Mouse (Mus musculus): ENCODE measurements around the gene Msx2. TPM values are rescaled to one million over a fixed set of nuclear protein-coding genes. Genes with fewer than 3 reads are reported as not detected.

Msx2 gene
- polyA plus RNA-seq, 1 experiment from 2014 or later = 0.32 TPM

DNA sequence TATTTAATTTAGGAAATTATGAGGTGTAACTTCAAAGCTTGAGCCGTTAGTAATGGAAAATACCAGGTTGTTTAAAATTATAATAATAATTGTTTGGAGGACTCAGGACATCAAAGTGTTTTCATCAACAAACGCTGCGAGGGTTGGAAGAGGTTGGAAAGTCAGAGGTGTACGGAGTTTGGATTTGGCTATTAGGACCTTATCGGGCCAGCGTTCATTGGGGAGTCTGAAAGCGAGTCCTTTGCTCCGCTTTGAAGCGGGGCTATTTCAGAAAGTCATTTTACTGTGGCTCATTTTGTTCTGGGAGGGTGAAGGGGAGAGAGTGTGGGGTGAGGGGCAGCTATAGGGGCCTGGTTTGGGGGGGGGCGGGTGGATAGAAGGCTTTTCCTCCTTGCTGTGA is 8.9 kb downstream of the Msx2 start:
- Histone ChIP-seq H3K27ac (no peak overlapping the region), H3K4me1 (no peaks in the 10 kb centered on the region), H3K4me2 (no peak overlapping the region), H3K27me3 (replicated peaks) (peaks cover 90% of the 10 kb centered on the region), H3K36me3 (no peaks in the 10 kb centered on the region), H3K4me3 (no peak overlapping the region), H3K9me3 (replicated peaks) (no peaks in the 10 kb centered on the region), H3K9ac (no peak overlapping the region)
- 13% methylated on average over 10 of the region's 10 CpGs for WGBS (ENCODE audit: insufficient replicate concordance)
- no peak for ATAC-seq

DNA sequence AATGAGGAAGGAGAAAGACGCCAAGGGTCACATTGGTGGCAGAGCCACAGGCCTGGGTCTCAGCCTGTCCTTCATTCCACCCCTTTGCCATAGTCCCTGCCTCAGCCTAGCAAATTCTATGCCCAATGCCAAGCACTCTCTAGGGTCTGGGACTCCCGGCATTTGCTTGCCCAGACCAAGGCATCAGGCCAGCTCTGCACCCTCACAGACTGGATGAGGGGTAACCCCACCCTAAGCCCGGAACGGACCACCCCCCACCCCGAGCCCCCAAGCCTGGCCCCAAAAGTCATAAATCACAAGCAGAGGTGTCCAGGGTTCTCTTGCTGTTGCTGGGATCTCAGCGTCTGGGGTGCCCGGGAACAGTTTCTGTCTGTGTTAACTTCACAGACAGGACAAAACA is 9.8 kb downstream of the Msx2 start:
- Histone ChIP-seq H3K36me3 (no peaks in the 10 kb centered on the region), H3K9me3 (replicated peaks) (no peaks in the 10 kb centered on the region), H3K27ac (no peak overlapping the region), H3K9ac (no peak overlapping the region), H3K4me1 (no peaks in the 10 kb centered on the region), H3K4me3 (no peak overlapping the region), H3K4me2 (no peak overlapping the region), H3K27me3 (replicated peaks) (peaks cover 86% of the 10 kb centered on the region)
- WGBS (ENCODE audit: insufficient replicate concordance) = 5% methylated on average over 7 of the region's 7 CpGs
- ATAC-seq = no peak

DNA sequence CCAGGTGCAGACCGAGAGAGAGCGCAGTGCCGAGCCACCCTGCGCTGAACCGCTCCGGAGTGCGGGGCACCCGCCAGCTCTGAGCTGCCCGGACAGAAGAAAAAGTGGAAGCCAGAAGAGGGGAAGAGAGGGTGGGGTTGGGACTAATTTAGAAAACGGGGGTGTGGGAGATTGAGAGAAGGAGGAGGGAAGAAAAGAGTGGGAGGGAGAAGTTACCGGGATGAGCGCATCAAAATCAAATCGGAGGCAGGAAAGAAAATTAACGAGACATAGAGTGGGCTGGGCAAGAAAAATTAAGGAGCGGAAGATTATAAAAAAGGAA is 10.3 kb downstream of the Msx2 start:
- Histone ChIP-seq H3K4me2 (peak overlapping the region; percentile 53), H3K36me3 (no peaks in the 10 kb centered on the region), H3K27ac (no peak overlapping the region), H3K4me3 (peak overlapping the region; percentile 14), H3K4me1 (no peaks in the 10 kb centered on the region), H3K27me3 (replicated peaks) (peaks cover 83% of the 10 kb centered on the region), H3K9me3 (replicated peaks) (no peaks in the 10 kb centered on the region), H3K9ac (no peak overlapping the region)
- no peak for ATAC-seq
- WGBS (ENCODE audit: insufficient replicate concordance) = 1% methylated on average over 15 of the region's 15 CpGs

DNA sequence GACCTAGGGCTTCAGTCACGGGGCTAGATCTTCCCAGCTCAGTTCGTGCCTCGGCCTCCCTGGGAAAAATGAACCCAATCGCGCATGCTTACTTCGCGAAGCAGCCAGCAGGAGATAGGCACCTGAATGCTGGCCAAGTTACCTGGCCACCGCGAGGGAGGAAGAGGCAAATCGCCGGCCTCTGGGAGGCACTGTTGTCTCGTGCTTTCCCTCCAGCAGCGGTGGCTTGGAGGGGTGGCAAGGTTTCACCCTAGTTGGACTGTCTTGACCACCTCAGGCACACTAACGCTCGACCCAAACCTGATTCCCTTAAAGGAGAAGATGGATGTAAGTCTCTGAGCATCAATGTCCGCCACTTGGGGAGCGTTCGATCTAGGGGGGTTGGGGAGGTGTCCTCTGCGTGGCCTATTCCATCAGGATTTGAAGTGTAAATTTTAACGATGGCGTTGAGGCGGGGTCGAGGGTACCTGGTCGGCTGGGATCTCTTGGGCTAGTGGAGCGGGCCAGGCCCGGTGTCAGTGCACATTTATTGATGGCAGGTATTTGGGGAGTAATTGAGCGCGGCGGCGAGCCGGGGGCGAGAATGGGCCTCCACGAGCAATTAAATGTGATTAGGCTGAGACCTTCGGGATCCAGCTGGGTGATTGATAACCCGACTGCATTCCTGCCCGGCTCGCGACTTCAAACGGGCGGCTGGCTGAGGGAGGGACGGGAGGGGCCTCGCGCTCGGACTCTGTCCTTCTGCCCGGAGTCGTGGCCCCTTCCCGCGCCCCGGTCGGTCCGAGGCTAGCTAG is 10.8 kb downstream of the Msx2 start:
- Histone ChIP-seq H3K4me2 (peak overlapping the region; percentile 53), H3K9ac (no peak overlapping the region), H3K9me3 (replicated peaks) (no peaks in the 10 kb centered on the region), H3K4me3 (peak overlapping the region; percentile 14), H3K36me3 (no peaks in the 10 kb centered on the region), H3K4me1 (no peaks in the 10 kb centered on the region), H3K27me3 (replicated peaks) (peaks cover 79% of the 10 kb centered on the region), H3K27ac (no peak overlapping the region)
- no peak for ATAC-seq
- WGBS (ENCODE audit: insufficient replicate concordance) = 5% methylated on average over 51 of the region's 51 CpGs

DNA sequence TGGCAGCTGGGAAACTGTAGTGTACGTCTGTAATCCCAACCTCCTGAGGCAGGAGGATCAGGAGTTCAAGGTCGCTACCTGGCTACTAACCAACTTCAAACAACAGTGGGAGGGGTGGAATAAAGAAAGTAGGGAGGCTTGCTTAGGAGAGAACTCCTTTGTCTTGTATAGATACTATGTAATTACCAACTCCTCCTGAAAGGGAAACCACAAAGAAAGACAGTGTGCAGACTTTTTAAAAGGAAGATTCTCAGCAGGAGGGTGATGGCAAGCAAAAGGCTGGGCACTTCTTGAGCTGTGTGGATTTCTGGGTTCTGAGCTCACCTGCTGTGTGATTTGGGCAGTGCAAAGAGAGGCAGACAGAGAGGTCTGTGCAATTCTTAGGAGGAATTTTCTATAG is 11.5 kb downstream of the Msx2 start:
- no peak overlapping the region for H3K27ac ChIP-seq
- 38% methylated on average over 2 of the region's 2 CpGs for WGBS (ENCODE audit: insufficient replicate concordance)
- no peak overlapping the region for H3K4me3 ChIP-seq
- H3K4me2 ChIP-seq = no peak overlapping the region
- ATAC-seq = no peak
- no peaks in the 10 kb centered on the region for H3K4me1 ChIP-seq
- no peaks in the 10 kb centered on the region for H3K9me3 ChIP-seq (replicated peaks)
- H3K36me3 ChIP-seq = no peaks in the 10 kb centered on the region
- no peak overlapping the region for H3K9ac ChIP-seq
- H3K27me3 ChIP-seq (replicated peaks) = peaks cover 72% of the 10 kb centered on the region

DNA sequence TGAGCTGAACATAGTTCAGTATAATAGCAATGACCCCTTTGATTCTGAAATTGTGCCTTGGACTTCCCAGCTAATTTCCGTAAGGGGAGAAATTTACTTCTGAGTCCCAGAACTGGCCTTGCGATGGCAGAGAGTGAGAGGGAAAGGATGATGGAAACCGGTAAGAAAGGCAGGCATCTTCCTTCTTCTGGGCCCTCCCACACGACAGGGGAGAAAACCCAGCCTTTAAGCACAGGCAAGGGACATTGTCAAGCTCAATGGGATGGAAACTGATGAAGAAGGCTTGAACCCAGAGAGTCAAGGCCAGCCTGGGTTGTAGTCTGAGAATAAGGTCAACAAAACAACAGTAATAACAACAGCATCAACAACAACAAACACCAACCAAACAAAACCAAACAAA is 14.1 kb downstream of the Msx2 start:
- H3K27me3 ChIP-seq (replicated peaks) = peaks cover 72% of the 10 kb centered on the region

DNA sequence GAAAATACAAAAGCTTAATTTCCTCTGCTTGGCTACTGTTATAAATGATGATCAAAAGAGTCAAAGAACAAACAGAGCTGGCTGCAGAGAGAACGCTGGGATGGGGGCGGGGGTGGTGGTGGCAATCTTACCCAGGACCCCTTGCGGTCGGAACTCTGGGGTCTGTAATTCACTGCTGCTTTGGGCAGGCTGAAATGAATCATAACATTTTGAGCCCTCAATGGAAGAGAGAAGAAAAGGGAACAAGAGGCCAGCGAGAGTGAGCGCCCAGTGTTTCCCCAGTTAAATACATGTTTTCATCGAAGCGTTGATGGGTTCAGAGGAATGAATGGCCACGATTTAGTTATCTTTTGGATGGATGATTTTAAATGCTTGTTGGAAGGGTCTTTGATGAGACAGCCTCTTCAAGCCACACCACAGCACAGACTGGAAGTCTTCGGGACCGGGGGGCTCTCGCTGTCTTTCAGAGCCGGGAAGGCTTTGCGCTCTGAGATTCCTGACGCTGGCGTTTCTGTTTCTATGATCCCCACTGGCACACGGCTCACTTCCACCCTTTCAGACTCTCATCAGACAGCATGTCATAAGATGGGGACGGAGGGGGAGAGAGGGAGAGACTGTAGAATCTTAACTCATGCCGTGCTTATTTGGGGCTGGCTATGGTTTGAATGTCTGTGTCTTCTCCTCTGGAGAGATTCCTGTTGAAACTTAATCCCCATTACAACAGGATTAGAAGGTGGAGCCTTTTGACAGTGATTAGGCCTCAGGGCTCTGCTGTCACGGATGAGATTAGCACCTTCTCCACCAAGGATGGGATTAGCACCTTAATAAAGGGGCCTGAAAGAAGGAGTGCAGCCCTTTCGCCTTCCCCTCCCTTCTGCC is 17.8 kb downstream of the Msx2 start:
- no peaks in the 10 kb centered on the region for H3K4me1 ChIP-seq
- peak overlapping the region; percentile 32 for H3K4me2 ChIP-seq
- H3K9me3 ChIP-seq (replicated peaks) = no peaks in the 10 kb centered on the region
- peaks cover 50% of the 10 kb centered on the region for H3K27me3 ChIP-seq (replicated peaks)
- H3K9ac ChIP-seq = no peak overlapping the region
- no peak overlapping the region for H3K4me3 ChIP-seq
- H3K36me3 ChIP-seq = no peaks in the 10 kb centered on the region
- no peak overlapping the region for H3K27ac ChIP-seq
- no peak for ATAC-seq
- 14% methylated on average over 21 of the region's 21 CpGs for WGBS (ENCODE audit: insufficient replicate concordance)

More for the DNA sequence above, 14.1 kb downstream of the Msx2 start:
- Histone ChIP-seq H3K27ac (no peak overlapping the region), H3K4me3 (no peak overlapping the region), H3K9me3 (replicated peaks) (no peaks in the 10 kb centered on the region), H3K4me1 (no peaks in the 10 kb centered on the region), H3K4me2 (no peak overlapping the region), H3K9ac (no peak overlapping the region), H3K36me3 (no peaks in the 10 kb centered on the region)
- 51% methylated on average over 4 of the region's 4 CpGs for WGBS (ENCODE audit: insufficient replicate concordance)
- no peak for ATAC-seq

DNA sequence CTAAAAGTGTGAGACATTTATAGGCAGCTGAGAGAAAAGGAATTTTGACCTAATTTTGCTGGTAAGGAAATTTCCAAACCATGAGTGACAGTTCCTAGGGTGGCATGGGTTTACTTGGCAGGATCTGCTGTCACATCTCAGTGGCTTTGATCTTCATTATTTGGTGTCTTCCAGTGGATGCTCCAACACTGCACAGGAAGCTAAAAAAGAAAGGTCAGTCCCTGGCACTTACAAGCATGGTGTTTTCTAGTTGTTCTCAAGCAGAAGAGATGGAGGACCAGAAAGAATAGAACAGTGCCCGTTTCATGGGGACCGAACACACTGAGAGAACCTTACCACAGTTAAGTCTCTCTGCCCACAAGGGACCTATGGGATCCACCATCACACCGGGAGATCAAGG is 18.9 kb downstream of the Msx2 start:
- Histone ChIP-seq H3K36me3 (no peaks in the 10 kb centered on the region), H3K27ac (no peak overlapping the region), H3K9ac (no peak overlapping the region), H3K27me3 (replicated peaks) (peaks cover 45% of the 10 kb centered on the region), H3K4me3 (no peak overlapping the region), H3K9me3 (replicated peaks) (no peaks in the 10 kb centered on the region), H3K4me1 (no peaks in the 10 kb centered on the region), H3K4me2 (no peak overlapping the region)
- 55% methylated on average over 3 of the region's 3 CpGs for WGBS (ENCODE audit: insufficient replicate concordance)
- no peak for ATAC-seq

DNA sequence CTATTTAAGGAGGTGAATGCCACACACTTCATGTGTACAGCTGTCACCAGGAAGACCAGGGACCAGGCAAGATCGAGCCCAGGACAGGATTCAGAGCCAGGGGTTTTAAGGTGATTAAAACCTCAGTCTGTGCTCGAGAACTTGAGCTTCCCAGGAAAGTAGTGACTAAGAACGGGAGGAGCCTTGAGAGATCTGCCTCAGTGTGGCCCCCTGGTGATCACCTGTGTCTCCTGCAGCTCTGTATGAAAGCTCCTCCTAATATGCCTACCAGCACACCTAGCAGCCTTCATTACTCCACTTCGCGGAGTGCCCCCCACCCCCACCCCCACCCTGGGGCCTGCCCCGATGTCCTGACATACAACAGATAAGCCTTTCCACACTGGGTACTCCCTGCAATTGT is 25.3 kb downstream of the Msx2 start:
- no peaks in the 10 kb centered on the region for H3K9me3 ChIP-seq (replicated peaks)
- H3K27ac ChIP-seq = no peak overlapping the region
- 21% methylated on average over 6 of the region's 6 CpGs for WGBS (ENCODE audit: insufficient replicate concordance)
- no peak overlapping the region for H3K4me2 ChIP-seq
- H3K4me1 ChIP-seq = peaks cover 2% of the 10 kb centered on the region; the same call in 1 of the 2 replicates
- ATAC-seq = no peak
- peaks cover 7% of the 10 kb centered on the region; the same call in 1 of the 2 replicates for H3K27me3 ChIP-seq (replicated peaks)
- H3K9ac ChIP-seq = no peak overlapping the region
- H3K36me3 ChIP-seq = no peaks in the 10 kb centered on the region
- H3K4me3 ChIP-seq = no peak overlapping the region

DNA sequence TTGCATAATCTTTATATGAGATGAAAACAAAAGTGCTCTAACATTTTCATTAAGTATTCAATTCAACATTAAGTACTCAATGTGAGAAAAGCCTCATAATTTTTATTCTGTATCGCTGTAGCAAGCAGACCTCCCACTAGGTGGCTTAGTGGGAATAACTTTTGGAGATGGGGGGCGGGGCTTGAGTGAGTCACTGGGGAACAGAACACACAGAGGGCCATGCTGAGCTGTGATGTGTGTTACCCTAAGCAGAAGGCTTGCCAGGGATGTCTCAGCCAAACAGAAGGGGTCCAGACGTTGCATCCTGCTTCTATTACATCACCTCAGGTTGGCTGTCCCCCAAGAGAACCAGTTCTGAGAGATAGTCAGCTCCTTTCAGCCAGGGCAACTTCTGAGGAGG is 29.3 kb downstream of the Msx2 start:
- ATAC-seq = no peak
- H3K9ac ChIP-seq = no peak overlapping the region
- 26% methylated on average over 3 of the region's 3 CpGs for WGBS (ENCODE audit: insufficient replicate concordance)
- H3K4me1 ChIP-seq = peaks cover 16% of the 10 kb centered on the region
- no peak overlapping the region for H3K4me3 ChIP-seq
- no peak overlapping the region for H3K27ac ChIP-seq
- H3K36me3 ChIP-seq = no peaks in the 10 kb centered on the region
- H3K27me3 ChIP-seq (replicated peaks) = no peaks in the 10 kb centered on the region
- H3K4me2 ChIP-seq = no peak overlapping the region
- H3K9me3 ChIP-seq (replicated peaks) = no peaks in the 10 kb centered on the region

DNA sequence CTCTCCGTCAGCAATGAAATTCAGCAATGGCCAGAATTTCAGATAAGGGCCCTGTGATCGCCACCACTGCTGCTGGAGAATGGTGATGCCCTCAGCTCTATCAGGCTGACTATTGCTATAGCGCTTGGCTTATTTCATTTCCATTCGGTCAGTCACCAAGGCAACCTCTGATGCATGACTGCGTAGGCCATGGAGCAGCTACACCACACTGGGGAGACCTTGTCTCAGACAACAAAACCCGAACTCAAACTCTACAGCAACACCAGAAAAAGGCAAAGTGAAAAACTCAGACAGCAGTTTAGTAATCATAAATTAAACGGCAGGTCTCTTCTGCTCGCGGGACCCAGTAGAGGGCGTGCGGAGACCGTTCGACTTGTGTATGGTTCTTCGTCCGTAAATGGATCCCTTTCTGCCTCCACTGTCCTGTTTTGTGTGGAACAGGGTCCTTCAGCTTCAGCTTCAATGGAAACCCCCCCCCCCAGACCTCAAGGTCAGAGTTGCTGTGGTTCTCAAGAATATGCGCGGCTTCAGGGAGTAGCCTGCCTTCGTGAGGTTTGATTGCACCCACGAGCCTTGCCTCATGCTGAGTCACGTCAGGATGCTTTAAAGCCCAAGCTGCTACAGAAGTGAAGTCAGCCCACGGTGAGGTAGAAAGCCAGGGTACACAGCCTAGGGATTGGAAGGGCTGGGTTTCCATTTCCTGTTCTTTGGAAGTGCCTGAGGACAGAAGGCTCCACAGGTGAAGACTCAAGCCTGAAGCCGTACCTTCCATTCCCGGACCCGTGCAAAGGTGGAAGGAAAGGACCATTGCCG is 30.5 kb downstream of the Msx2 start:
- Histone ChIP-seq H3K4me1 (peaks cover 16% of the 10 kb centered on the region), H3K4me3 (peak overlapping the region; percentile 26), H3K27ac (peak overlapping the region; percentile 61), H3K9me3 (replicated peaks) (no peaks in the 10 kb centered on the region), H3K27me3 (replicated peaks) (no peaks in the 10 kb centered on the region), H3K4me2 (peak overlapping the region; percentile 50), H3K36me3 (no peaks in the 10 kb centered on the region), H3K9ac (no peak overlapping the region)
- ATAC-seq = no peak
- WGBS (ENCODE audit: insufficient replicate concordance) = 36% methylated on average over 25 of the region's 25 CpGs
